Mouse (Mus musculus) frontal cortex, postnatal 25 days (tissue): ENCODE measurements at regions not wholly inside any gene's neighbourhood (a gene's known extent, or its start where the extent isn't known, plus 50 kb on each side); places are given as distances from the start of the nearest gene placed in this dataset.

ENCODE experiments used
- DNase-seq, 2 experiments: peaks; one replicate each; pipeline ENCODE4 v3.0.0; 2022; ENCODE audit warnings: low spot score in 2 of 2

DNA sequence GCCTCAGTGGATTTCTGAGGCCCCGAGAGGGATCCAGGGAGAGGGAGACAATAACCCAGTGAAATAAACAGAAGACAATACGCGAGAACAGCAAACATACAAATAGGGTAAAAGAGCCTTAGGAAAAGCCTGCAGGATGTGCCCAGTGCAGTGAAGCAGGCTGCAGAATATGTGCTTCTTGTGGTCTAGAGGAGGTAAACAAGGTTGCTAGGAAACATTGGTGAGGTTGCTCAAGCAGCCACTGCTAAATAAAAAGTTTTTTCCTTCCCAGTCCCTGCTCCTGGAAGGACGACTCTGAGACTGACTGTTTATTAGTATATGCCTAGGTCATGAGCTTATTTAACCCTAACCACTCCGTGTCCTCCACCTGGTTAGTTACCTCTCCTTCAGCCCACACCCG is 201.5 kb downstream of the Gadd45g start:
- no peak for DNase-seq

DNA sequence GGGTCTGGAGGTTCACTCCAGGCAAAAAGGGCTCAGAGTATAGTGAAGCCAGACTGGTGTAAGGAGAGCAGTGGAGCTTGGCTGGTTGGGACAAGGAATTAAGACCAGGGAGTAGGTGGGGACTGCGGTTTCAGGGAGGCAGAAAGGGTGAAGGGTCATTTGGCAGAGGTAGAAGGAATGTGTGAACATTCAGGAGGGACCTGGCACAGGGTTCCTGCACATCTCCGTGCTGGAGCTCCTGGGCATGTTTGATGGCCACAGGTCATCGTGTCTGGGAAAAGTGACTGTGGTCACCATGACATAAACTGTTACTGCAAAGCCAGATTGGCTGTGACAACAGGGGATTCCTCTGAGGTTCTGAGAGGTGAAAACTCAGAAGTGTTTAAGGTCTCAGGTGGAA is 202.3 kb downstream of the Gadd45g start:
- no peak for DNase-seq

DNA sequence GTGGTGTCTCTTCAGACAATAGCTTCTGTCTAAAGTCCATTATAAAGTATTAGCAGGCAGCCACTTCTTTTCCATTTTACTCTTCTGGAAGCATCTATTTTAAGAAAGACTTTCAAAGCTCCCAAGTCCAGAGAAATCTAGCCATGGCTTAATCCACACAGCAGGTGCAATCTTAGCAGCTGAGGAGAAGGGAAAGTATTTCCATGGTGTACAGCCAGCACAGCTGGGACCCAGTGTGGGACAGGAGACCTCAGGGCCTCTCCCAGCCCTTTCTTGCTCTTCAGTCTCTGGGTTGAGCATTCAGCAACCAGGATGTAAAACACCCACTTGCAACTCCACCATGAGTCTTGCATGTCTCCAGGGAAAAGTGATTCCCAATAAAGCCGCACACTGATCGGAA is 202.8 kb downstream of the Gadd45g start:
- DNase-seq: no peak

DNA sequence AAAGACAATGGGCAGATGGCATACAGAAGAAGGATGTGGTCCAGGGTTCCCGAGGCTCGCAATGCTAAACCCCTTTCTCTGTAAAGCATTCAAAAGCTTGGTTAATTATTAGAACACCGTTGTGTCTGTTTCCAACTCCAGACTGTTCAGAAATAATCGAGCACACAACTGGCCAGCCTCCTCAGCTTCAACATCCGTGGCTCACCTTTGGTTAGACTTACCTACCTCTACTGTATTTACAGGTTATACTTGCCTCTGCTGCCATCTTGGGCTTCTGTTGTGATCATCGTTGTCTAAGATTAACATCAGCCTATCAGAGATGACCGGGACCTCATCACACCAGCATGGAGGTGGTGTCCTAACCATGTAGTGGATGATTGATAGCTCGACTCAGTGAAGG is 209.3 kb downstream of the Gadd45g start:
- DNase-seq: no peak

DNA sequence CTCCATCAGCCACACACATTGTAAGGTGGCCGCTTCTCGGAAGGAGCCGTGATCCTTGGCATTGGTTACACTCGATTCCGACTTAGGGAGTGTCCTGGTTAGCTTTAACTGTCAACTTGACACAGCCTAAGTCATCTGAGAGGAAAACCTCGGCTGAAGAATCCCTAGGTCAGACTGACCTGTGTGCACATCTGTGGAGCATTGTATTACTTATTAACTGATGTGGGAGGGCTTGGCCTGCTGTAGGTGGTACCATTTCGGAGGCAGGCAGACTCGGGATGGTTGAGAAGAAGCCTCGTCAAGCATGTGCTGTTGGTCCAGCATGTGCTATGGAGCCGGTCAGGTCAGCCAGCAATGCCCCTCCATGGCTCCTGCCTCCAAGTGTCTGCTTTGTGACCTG is 211.0 kb downstream of the Gadd45g start:
- DNase-seq: no peak

DNA sequence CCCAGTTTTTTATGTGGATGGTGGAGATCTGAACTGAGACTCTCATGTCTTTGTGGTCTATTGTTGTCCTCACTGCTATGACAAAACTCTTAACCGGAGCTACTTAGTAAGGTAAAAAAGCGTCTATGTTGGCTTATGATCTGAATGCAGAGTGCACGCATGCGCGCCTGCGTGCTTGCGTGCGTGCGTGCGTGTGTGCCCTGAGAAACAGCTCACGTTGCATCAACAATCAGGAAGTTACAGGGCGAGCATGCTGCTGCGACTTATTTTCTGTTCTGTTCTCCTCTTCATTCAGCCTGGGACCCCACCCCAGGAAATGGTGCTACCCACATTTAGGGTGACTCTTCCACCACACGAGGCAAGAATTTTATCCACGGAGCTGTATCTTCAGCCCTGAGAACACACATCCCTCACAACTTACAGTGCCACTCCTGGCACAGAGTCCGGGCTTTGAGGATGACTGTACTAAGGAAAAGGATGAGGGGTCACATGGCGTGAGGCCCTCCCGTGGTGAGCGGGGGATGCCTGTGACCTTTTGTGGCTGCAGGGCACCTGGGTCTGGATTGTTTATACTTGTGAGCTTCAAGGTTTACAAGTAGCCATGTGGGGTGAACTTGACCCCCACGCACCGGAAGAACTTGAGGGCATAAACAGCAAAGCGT is 213.4 kb downstream of the Gadd45g start:
- DNase-seq: no peak

DNA sequence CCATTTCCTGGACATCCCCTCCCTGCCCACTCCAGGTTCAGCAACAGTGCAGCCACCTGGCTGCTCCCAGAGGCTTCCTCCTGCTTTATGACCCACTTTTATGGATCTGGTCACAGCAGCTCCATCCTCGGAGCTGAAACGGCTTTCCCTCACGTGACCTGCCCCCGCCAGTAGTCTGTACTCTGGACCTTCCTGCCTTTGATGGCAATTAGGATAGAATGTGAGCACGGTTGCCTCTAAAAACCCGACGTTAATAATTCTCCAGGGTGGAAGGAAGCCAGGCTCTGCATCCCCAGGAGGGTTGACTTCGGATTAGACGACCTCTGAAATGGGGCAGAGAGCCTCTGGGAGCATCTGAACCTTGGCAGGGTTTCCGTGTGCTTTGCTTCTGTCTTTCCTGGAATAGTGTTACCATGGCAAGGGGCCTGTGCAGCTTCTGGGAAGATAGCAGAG is 214.0 kb downstream of the Gadd45g start:
- DNase-seq: no peak

DNA sequence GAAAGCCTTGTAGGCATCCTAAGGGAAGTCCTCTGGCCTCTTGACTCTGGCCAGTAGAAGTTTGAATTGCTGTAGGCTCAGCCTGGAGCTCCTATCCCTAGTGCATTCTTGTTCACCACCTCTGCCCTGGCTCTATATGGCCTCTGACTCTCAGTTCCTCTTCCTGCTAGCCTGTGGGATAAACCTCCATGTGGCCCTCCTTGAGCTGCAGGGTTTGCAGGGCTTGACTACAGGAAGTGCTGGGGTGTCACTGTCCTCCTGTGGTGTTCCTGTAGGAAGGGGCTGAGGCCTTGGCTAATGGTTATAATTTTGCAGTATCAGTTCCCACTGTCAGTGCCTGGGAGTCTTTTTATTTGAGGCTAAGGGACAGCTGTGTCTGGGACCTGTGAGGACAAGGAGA is 215.0 kb downstream of the Gadd45g start:
- DNase-seq: no peak

DNA sequence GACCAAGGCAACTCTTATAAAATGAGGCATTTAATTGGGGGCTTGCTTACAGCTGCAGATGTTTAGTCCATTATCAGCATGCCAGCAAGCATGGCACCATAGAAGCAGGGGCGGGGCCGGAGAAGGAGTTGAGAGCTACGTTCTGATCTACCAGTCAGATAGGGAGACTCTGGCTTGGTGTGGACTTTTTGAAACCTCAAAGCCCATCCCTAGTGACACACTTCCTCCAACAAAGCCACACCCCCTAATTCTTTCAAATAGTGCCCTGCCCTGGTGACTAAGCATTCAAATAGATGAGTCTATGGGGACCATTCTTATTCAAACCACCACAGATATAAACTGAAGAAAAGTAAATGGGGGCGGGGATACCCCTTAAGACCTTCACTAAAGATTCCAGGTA is 215.4 kb downstream of the Gadd45g start:
- no peak for DNase-seq

DNA sequence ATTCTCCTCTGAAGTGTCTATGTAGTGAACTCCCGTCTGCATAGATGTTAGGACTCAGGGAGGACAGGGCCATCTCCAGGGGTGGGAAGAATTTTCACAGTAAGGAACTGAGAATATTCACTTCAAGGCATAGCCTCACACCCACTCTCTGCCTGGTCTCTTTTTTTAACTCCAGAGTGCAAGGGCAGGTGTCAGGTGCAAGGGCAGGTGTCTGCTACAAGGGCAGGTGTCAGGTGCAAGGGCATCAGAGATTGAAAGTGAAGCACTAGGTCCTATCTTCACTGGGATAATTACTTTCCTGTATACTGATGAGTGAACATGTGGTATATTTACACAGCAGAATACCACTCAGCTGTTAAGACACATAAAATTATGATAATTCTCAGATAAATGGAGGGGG is 216.1 kb downstream of the Gadd45g start:
- DNase-seq: no peak

DNA sequence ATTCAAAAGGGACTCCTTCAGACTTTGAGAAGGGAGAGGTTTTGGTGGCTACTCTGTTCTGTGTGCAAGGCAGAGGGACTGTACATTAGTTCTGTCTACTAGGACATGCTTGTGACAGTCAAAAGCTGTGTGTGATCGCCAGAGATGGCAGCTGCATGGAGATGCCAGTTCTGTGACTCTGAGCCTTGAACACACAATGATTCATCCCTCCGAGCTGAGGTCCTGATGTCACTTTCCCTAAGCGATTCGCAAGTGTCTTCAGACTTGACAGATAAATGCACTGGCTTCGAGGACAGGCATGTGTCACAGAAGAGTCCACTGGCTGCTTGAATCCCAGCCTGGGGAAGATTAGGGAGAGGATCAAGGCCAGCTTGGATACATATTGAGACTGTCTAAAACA is 218.8 kb downstream of the Gadd45g start:
- no peak for DNase-seq

DNA sequence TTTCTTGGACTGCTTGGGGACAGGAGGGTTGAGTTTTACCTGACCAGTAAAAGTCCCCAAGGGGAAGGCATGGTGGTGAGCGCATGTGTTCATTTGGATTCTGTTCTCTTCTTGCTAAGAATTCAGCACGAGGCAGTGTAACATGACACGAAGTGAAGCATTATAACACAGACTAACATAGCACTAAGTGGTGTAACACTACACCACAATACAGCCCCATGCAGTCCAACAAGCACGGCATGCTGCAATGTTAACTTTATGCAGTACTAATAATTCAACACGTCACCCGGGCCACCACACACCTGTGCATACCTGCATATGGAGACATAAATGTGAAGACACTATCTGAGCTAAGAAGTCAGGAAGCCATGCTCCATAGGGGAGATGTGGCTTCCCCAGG is 219.2 kb downstream of the Gadd45g start:
- DNase-seq: no peak

DNA sequence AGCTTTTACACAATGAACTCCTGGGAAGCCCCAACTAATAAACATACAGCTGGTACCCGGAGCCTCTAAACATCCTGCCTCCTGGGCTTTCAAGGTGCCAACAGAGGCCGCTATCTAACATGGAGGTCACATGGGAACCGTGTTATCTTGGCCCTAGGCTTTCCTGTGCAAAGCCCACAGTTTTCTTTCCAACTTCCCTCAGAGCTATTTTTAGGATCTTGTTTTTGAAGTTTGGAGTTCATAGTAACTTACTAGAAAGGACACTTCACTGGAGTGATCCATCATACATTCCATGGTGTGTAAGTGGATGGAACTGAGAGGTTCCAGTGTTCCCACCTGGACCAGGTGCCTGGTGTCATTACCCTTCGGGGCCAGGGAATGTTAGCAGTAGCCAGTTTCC is 220.6 kb downstream of the Gadd45g start:
- no peak for DNase-seq

DNA sequence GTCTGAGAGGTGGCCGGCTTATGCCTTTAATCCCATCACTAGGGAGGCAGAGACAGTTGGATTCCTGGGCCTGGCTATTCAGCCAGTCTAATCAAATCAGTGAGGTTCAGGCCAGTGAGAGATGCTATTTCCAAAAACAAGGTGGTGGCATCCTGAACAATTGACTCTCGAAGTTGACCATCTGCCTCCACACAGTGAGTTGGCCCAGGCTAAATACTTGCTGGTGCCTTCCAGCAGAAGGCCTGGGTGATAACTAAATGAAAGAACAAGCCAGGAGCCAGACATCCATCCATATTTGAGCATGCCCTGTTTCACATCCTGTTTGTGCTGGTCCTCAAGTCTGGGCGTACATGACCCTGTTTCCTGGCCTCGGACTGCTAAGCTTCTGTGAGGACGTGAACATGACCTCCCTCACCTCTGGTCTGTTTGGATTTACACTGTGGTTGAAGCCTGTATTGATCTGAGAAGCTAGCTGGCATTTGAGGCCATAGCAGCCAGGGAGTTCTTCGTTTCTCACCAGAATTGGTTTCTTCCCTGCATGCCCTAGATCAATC is 222.5 kb downstream of the Gadd45g start:
- DNase-seq: no peak

DNA sequence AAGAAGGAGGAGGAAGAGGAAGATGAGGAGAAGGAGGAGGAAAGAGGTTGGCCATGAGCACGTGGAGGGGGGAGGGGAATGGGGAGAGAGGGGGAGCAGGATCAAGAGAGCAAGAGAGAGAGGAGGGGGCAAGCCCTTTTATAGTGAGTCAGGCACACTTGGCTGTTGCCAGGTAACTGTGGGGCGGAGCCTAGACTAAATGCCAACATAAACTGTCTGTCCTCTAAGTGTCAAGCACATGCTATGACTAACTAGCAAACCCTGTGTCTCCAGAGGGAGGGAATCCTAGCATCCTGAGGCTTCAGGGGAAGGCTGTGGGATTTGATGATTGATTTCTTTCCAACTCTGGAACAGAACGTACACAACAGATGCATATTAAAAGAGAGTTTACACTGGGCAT is 223.2 kb downstream of the Gadd45g start:
- DNase-seq: no peak

DNA sequence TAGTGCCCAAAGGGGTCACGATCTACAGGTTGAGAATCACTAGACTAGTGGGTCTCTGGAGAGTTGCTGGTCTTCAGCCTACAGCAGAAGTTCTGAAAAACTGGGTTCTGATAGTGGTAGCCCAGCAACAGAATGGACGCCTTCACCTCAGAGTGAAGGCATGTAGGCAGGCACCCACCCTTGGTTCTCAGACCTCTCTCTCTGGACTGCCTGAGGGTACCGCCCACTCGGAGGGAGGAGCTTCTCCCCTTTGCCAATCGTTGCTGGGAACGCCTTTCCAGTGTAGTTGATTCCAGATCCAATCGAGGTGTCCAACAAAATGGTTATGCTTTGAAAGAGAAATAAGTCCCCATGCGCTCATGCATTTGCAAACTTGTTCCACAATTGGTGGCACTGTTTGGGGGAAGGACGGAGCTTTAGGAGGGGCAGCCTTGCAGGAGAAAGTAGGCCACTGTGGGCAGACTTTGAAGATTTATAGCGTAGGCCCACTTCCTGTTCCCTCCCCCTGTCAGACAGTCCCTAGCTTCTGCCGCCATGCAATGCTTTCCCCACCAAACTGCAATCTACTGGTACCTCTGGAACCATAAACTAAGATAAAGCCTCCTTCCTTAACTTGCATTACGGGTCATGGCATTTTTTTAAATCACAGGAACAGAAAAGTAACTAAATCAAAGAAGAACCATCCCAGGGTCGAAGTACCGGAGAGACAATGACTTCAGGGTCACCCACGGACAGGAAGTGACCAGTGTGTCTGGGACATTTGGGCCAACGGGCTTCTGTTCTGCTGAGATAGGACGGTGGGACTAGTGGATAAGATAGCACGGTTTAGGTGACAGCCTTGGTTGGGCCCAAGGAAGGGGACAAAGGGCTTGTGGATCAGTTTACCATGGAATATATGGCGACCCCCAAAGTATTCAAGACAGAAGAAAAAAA is 224.5 kb downstream of the Gadd45g start:
- DNase-seq: no peak

DNA sequence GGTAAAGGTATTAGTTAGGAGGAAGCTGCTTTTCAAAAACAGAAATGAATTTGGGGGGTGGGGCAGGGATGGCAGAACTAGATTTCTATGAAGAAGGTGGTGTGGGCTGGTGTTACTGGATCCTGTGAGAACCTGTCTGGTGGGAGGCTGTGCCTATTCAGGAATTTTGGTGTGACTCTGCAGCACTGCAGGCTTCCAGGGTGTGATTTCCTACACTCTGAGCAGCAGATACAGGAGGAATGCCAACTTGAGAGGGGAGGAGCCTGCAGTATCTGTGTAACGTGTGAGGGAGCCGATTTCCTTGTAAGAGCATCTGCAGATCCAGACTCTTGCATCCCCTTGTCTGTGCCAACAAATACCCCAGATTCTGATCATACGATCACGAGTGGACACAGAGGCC is 231.1 kb downstream of the Gadd45g start:
- DNase-seq: peak in 1 of 2 experiments; percentile 13

DNA sequence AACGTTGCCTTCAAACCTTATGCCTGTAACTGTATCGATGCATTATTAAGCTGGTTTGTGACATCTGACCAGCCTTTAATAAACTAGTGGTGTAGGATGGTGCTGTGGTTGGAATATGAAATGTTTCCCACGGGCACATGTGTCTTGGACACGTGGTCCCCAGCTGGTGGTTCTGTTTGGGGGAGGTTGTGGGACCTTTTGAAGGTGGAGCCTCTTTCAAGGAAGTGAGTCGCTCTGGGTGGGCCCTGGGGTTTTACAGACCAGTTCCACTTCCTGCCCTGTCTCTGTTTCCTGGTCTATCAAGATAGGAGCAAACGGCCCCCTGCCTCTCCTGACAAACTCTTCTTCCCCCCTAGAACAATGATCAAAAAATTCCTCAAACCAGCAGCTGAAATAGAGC is 232.1 kb downstream of the Gadd45g start:
- DNase-seq: no peak

DNA sequence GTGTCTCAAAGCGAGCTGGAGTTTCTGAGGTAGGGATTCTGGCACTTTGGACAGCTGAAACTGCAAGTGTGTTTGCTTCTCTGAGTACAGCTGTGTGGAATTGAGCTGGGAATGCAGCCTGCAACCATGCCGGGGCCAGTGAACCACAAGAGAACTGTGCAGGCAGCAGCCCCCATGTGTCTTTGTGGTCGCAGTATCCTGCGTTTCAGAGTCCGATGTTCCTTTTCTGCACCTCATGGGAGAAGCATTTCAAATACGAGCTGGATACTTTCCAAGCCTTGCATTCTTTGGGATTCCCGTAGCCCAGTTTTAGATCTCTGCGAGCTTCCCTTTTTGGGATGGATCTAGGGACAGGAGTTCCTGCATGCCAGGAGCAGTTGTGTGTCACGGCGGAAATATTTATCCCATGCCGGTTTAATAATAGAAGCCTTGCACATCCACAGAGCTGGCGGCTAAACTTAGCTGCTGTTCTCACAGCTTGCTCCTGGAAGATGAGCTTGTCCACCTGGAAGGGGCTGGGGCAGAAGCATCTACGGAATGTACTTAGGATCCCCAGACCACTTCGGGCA is 233.3 kb downstream of the Gadd45g start:
- no peak for DNase-seq

DNA sequence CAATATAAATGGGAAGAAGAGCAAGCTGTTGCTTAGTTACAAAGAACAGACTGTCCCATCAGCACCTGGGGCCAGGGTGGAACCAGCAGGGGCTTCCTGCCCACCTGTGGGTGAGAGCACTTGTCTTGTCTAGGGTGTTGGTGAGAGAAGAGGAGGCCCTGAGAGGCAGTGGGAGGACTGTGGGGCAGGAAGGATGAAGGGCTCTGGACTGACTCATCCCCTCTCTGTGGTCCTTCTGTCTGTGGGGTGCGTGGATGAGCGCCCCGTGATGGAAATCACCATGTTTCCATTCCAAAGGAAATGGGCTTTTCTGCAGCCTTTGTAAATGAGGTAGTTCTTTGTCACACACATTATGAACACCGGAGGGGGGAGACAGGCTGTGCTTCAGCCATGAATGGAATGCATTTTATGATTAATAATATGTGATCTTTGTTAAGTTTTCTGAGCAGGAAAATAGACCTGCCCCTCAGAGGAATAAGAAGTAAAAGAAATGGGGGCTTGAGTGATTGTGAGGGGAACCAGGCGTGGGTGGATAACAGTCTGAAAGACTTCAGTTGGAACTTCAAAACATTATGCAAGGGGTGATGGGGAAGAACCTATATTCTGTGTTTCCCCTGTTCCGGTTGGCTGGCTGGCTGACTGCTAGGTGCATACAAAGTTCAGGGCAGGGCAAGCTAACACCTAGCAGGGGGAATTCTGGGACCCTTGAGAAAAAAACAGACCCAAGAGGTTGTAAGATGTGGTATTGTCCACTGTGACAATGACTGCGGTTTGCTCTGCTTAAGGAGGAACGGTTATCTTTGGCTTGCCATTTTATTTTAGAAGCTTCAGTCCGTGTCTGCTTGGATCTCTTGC is 237.3 kb downstream of the Gadd45g start:
- no peak for DNase-seq

DNA sequence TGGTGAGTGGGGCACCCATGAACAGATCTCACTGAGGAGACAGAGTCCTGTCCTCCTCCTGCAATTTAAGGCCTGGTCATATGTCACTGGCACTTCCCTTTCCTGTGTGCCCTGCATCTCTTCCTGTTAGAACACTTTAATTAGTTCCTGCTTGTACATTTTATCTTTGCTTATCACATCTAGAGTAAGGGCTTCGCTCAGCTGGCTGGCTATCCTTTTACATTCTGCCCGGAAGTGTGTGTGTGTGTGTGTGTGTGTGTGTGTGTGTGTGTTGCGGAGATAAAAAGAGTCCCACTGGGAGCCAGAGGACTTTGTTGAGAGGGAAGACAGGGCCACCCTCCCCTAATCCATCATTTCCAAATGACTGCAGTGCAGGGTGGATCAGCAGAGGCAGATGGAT is 238.6 kb downstream of the Gadd45g start:
- no peak for DNase-seq

DNA sequence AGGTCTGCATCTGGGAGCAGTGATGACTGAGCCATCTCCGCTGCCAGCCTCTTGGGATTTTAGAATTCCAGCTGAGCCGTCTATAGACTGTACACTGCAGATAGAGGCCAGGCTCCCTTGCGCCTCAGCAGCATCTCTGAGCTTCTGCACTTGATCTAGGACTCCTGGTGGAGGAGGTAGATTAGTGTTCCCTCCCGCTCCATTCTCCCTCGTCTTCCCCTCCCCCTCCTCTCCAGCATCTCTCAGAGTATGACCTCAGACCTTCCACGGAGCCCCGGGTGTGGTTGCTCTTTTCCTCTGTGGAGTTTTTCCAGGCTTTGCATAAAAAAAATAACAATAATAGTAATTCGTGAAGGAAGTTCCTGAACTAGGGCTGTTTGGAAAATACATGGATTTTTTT is 241.8 kb downstream of the Gadd45g start:
- no peak for DNase-seq
